22 mouse cellular contexts compared by ENCODE assay signal in the genomic region with DNA sequence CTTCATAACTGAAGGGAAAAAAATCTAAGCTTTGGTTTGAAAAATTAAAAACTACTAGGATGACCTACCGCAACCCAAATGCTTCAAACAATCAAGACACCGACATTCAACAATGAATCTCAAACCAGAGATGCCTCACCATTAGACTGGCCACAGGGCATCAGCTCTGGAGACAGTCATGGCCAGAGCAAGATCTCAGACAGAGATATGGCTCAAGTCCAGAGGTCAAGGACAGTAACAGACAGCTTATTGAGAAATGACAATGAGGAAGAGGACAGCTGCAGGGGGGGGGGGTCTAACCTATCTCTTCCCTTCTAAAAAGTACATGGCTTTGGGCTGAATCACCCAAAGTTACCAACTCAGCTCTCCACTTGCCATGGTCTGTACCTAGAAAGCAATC. TPM values are rescaled to one million over a fixed set of nuclear protein-coding genes. Genes with fewer than 3 reads are reported as not detected.
DNase-seq lines count a peak whose midpoint lies in the region; ATAC-seq lines count a peak whose summit lies in the region.
"Had no signal": no experiment of that assay in that cellular context is flagged by ENCODE, and none has a peak within 500 bp of the region (broad histone marks: within the 10 kb centered on the region; RNA-seq: fewer than 3 reads in every experiment).

No protein-coding gene starts in this region.

- peaks cover 12% of the 10 kb centered on the region; the same call in 1 of the 2 replicates for H3K4me1 ChIP-seq in midbrain, embryonic 11.5 days (ENCODE audit: control insufficient read depth, insufficient read depth, low read length)
- H3K4me1 ChIP-seq in midbrain, embryonic 15.5 days: peaks cover 17% of the 10 kb centered on the region
- peaks cover 14% of the 10 kb centered on the region; the same call in 1 of the 2 replicates for H3K4me1 ChIP-seq in kidney, embryonic 14.5 days (ENCODE audit: control insufficient read depth, insufficient read depth, low read length)

- no peak overlapping the region for H3K27ac ChIP-seq in midbrain, embryonic 11.5 days (ENCODE audit: low read depth, low read length)
- H3K27ac ChIP-seq in midbrain, embryonic 15.5 days: no peak overlapping the region
- H3K27ac ChIP-seq in kidney, embryonic 14.5 days (ENCODE audit: low read depth, low read length): no peak overlapping the region
- H3K27ac ChIP-seq: embryonic facial prominence, embryonic 13.5 days; heart, embryonic 10.5 days; hindbrain, embryonic 12.5 days had no signal

- peak; percentile 34 for DNase-seq in adrenal gland, postnatal 14 days
- no peak for DNase-seq in adrenal gland, postnatal 36 days
- peak; percentile 72 for DNase-seq in midbrain, embryonic 11.5 days (ENCODE audit: low spot score, missing footprints)
- DNase-seq in layer of hippocampus, adult 18-20 months (ENCODE audit: low spot score in 2 of 2): no peak
- DNase-seq: cerebellum, adult 11-12 months; cerebellum, postnatal 10 days; gastrocnemius, postnatal 36 days; heart, adult 18-20 months; heart, postnatal 10 days; heart, postnatal 4 days had no signal

- no peak overlapping the region for H3K4me3 ChIP-seq in midbrain, embryonic 11.5 days (ENCODE audit: low read depth, low read length)
- no peak overlapping the region for H3K4me3 ChIP-seq in midbrain, embryonic 15.5 days
- no peak overlapping the region for H3K4me3 ChIP-seq in kidney, embryonic 14.5 days (ENCODE audit: low read length)
- H3K4me3 ChIP-seq: embryonic facial prominence, embryonic 13.5 days; heart, embryonic 10.5 days; hindbrain, embryonic 12.5 days had no signal

- H3K9me3 ChIP-seq in midbrain, embryonic 11.5 days (ENCODE audit: control insufficient read depth, low read length): no peaks in the 10 kb centered on the region
- H3K9me3 ChIP-seq in midbrain, embryonic 15.5 days: no peaks in the 10 kb centered on the region
- no peaks in the 10 kb centered on the region for H3K9me3 ChIP-seq in kidney, embryonic 14.5 days (ENCODE audit: control insufficient read depth, low read length)
- H3K9me3 ChIP-seq: embryonic facial prominence, embryonic 13.5 days; heart, embryonic 10.5 days; hindbrain, embryonic 12.5 days had no signal

- no peak overlapping the region for H3K9ac ChIP-seq in midbrain, embryonic 11.5 days (ENCODE audit: low read length)
- H3K9ac ChIP-seq in midbrain, embryonic 15.5 days: no peak overlapping the region
- no peak overlapping the region for H3K9ac ChIP-seq in kidney, embryonic 14.5 days (ENCODE audit: low read depth, low read length)
- H3K9ac ChIP-seq: embryonic facial prominence, embryonic 13.5 days; hindbrain, embryonic 12.5 days had no signal

- H3K27me3 ChIP-seq in midbrain, embryonic 11.5 days (ENCODE audit: control insufficient read depth, insufficient read depth, low read length): peaks cover 27% of the 10 kb centered on the region
- peaks cover 22% of the 10 kb centered on the region for H3K27me3 ChIP-seq in midbrain, embryonic 15.5 days (replicated peaks)
- peaks cover 48% of the 10 kb centered on the region for H3K27me3 ChIP-seq in kidney, embryonic 14.5 days (ENCODE audit: control insufficient read depth, insufficient read depth, low read length)
- H3K27me3 ChIP-seq: CH12.LX had no signal

- no peaks in the 10 kb centered on the region for H3K36me3 ChIP-seq in midbrain, embryonic 11.5 days (ENCODE audit: control insufficient read depth, insufficient read depth, low read length)
- no peaks in the 10 kb centered on the region for H3K36me3 ChIP-seq in midbrain, embryonic 15.5 days (replicated peaks)
- H3K36me3 ChIP-seq in kidney, embryonic 14.5 days (ENCODE audit: control insufficient read depth, insufficient read depth, low read length): no peaks in the 10 kb centered on the region
- H3K36me3 ChIP-seq: embryonic facial prominence, embryonic 13.5 days; heart, embryonic 10.5 days; hindbrain, embryonic 12.5 days had no signal

- no peak overlapping the region for H3K4me2 ChIP-seq in midbrain, embryonic 11.5 days
- no peak overlapping the region for H3K4me2 ChIP-seq in midbrain, embryonic 15.5 days
- H3K4me2 ChIP-seq in kidney, embryonic 14.5 days (replicated peaks; ENCODE audit: low read depth, low read length): no peak overlapping the region
- H3K4me2 ChIP-seq: embryonic facial prominence, embryonic 13.5 days; hindbrain, embryonic 12.5 days had no signal

- ATAC-seq in midbrain, embryonic 11.5 days (ENCODE audit: low FRiP score): no peak
- no peak for ATAC-seq in midbrain, embryonic 15.5 days (replicated peaks)
- ATAC-seq in megakaryocyte, adult 5-6 weeks (ENCODE audit: poor library complexity, severe bottlenecking): peak; percentile 36
- ATAC-seq in kidney, embryonic 14.5 days (ENCODE audit: low FRiP score, low TSS enrichment): no peak
- ATAC-seq: forebrain, embryonic 14.5 days; hindbrain, embryonic 16.5 days; inflammation-experienced regulatory T-cells, adult 6 months; intestine, postnatal 0 days had no signal

- WGBS in midbrain, embryonic 11.5 days: 90% methylated on average over 2 of the region's 2 CpGs
- 86% methylated on average over 2 of the region's 2 CpGs for WGBS in midbrain, embryonic 15.5 days
- 91% methylated on average over 2 of the region's 2 CpGs for WGBS in kidney, embryonic 14.5 days

RNA-seq across cellular contexts. Expression of gene Zfyve28, which starts 3.0 kb away (rescaled TPM):
- total RNA-seq in adrenal gland, postnatal 14 days (2021): 0.44 and 1.6 TPM in 2 replicates
- total RNA-seq in adrenal gland, postnatal 36 days (2021): under 1 TPM; 0.36 to 0.60 TPM
- 0.75 and 1.0 TPM in 2 replicates for polyA plus RNA-seq in midbrain, embryonic 11.5 days (2014; fragmentation: Nextera tagmentation; extraction: Ambion mirVana)
- polyA plus RNA-seq in midbrain, embryonic 15.5 days (2015; fragmentation: Nextera tagmentation; extraction: Ambion mirVana): 4.7 and 6.1 TPM in 2 replicates
- 2.3 and 3.8 TPM in 2 replicates for total RNA-seq in megakaryocyte, adult 5-6 weeks (2015)
- 4.8 and 5.5 TPM in 2 replicates for total RNA-seq in megakaryocyte, adult 5-6 weeks (2017)
- 0.14 and 0.37 TPM in 2 replicates for polyA plus RNA-seq in kidney, embryonic 14.5 days (2014; fragmentation: Nextera tagmentation; extraction: Ambion mirVana)
- total RNA-seq in layer of hippocampus, adult 18-20 months (2021): 10 to 100 TPM; 30.8 to 32.0 TPM

RNA-seq across cellular contexts. Expression of gene Cfap99, which starts 3.1 kb away (rescaled TPM):
- not detected in 2 replicates for total RNA-seq in adrenal gland, postnatal 14 days (2021)
- not detected for total RNA-seq in adrenal gland, postnatal 36 days (2021)
- 0.16 TPM in 1 of 2 replicates, not detected in the other for polyA plus RNA-seq in midbrain, embryonic 11.5 days (2014; fragmentation: Nextera tagmentation; extraction: Ambion mirVana)
- 0.10 and 0.28 TPM in 2 replicates for polyA plus RNA-seq in midbrain, embryonic 15.5 days (2015; fragmentation: Nextera tagmentation; extraction: Ambion mirVana)
- total RNA-seq in megakaryocyte, adult 5-6 weeks (2015): 0.56 and 0.57 TPM in 2 replicates
- total RNA-seq in megakaryocyte, adult 5-6 weeks (2017): 1.2 and 1.9 TPM in 2 replicates
- not detected in 2 replicates for polyA plus RNA-seq in kidney, embryonic 14.5 days (2014; fragmentation: Nextera tagmentation; extraction: Ambion mirVana)
- under 1 TPM; 0.36 to 0.42 TPM for total RNA-seq in layer of hippocampus, adult 18-20 months (2021)
- total RNA-seq: CH12.LX; gastrocnemius, adult 8-10 months; gastrocnemius, postnatal 36 days; heart, adult 18-20 months; heart, postnatal 10 days; heart, postnatal 4 days had no signal
- polyA plus RNA-seq: embryonic facial prominence, embryonic 13.5 days; heart, embryonic 10.5 days; inflammation-experienced regulatory T-cells, adult 6 months; intestine, postnatal 0 days had no signal

RNA-seq across cellular contexts. Expression of gene Rnf4, which starts 50.8 kb away (rescaled TPM):
- total RNA-seq in adrenal gland, postnatal 14 days (2021): 99.3 and 112 TPM in 2 replicates
- total RNA-seq in adrenal gland, postnatal 36 days (2021): 100 to 1,000 TPM; 100 to 102 TPM
- polyA plus RNA-seq in midbrain, embryonic 11.5 days (2014; fragmentation: Nextera tagmentation; extraction: Ambion mirVana): 190 and 205 TPM in 2 replicates
- polyA plus RNA-seq in midbrain, embryonic 15.5 days (2015; fragmentation: Nextera tagmentation; extraction: Ambion mirVana): 130 and 132 TPM in 2 replicates
- 75.7 and 86.1 TPM in 2 replicates for total RNA-seq in megakaryocyte, adult 5-6 weeks (2015)
- 79.6 and 82.8 TPM in 2 replicates for total RNA-seq in megakaryocyte, adult 5-6 weeks (2017)
- 140 and 213 TPM in 2 replicates for polyA plus RNA-seq in kidney, embryonic 14.5 days (2014; fragmentation: Nextera tagmentation; extraction: Ambion mirVana)
- 10 to 100 TPM; 76.8 to 82.1 TPM for total RNA-seq in layer of hippocampus, adult 18-20 months (2021)

Comparison
In these comparisons a context has a peak if more than half of its experiments do, and no peak if none do; other contexts are left out.
1. DNase-seq: peak in adrenal gland, postnatal 14 days (single experiment) and midbrain, embryonic 11.5 days (single experiment); none in adrenal gland, postnatal 36 days (0 of 2) and layer of hippocampus, adult 18-20 months (0 of 2).
2. RNA of gene Zfyve28, which starts 3.0 kb away (total RNA-seq): 30.8 to 32.0 TPM in layer of hippocampus, adult 18-20 months; 2.3 to 5.5 TPM in megakaryocyte, adult 5-6 weeks, 0.36 to 0.60 TPM in adrenal gland, postnatal 36 days and 0.44 to 1.6 TPM in adrenal gland, postnatal 14 days; every median in the first group is over 4 times any median in the second.